Mouse (Mus musculus): ENCODE data around the gene Anxa4.

DNA sequence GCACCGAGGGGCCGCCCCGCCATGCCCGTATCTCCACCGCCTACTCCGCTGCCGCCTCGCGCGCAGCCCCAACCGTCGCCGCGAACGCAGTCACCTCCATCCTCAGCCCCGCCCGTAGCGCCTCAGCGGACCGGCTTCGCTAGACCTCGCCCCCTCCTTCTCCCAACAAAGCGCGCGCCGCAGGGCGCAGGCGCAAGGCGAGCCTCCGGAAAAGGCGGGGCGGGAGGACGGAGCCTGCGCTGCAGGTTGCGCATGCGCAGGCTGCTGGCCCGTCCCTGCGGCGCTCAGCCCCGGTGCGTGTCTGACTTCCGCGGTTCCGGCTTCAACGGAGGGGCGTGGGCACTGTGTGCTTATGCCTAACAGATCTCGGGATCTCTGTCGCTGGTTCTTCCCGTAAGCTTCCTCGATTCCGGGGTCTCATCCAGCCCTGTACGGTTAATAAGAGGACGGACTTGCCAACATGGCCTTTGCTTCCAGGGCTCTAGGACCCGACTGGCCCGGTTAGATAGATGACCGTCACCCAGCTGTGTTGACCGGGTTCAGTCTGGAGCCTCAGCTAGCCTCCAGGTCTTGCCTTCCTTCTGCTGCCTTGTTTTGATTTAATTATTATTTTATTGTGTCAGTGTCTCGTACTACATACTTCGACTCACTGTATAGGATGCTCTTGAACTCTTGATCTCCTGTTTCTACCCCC lies 60.1 kb downstream of the Anxa4 start, which contains the start of gene Gmcl1:
- TF ChIP-seq CTCF (IDR thresholded peaks at IDR 0.05) (no peak), EP300 (IDR thresholded peaks at IDR 0.05) (no peak)
